Mouse (Mus musculus): ENCODE results near the gene Peli2. TPM values are rescaled to one million over a fixed set of nuclear protein-coding genes. Genes with fewer than 3 reads are reported as not detected.

Gene Peli2
- total RNA-seq, 1 experiment from 2014 or later: 5.0 TPM

- no peak for ATAC-seq (replicated peaks; ENCODE audit: insufficient number of reproducible peaks, low FRiP score, low TSS enrichment, poor library complexity, severe bottlenecking)
These were observed 22.1 kb downstream of the Peli2 start for GRCm38 (mm10) chr14:48142696-48143095.

- no peak for ATAC-seq (replicated peaks; ENCODE audit: insufficient number of reproducible peaks, low FRiP score, low TSS enrichment, poor library complexity, severe bottlenecking)
These were observed 22.5 kb downstream of the Peli2 start for GRCm38 (mm10) chr14:48143141-48143540.

GRCm38 (mm10) chr14:48144330-48144729 is 23.7 kb downstream of the Peli2 start:
- ATAC-seq (replicated peaks; ENCODE audit: insufficient number of reproducible peaks, low FRiP score, low TSS enrichment, poor library complexity, severe bottlenecking): no peak

GRCm38 (mm10) chr14:48147688-48148087 is 27.1 kb downstream of the Peli2 start:
- no peak for ATAC-seq (replicated peaks; ENCODE audit: insufficient number of reproducible peaks, low FRiP score, low TSS enrichment, poor library complexity, severe bottlenecking)

- no peak for ATAC-seq (replicated peaks; ENCODE audit: insufficient number of reproducible peaks, low FRiP score, low TSS enrichment, poor library complexity, severe bottlenecking)
These were observed 28.0 kb downstream of the Peli2 start for GRCm38 (mm10) chr14:48148615-48149014.

GRCm38 (mm10) chr14:48149351-48149750 is 28.7 kb downstream of the Peli2 start:
- no peak for ATAC-seq (replicated peaks; ENCODE audit: insufficient number of reproducible peaks, low FRiP score, low TSS enrichment, poor library complexity, severe bottlenecking)

GRCm38 (mm10) chr14:48150903-48151302 is 30.3 kb downstream of the Peli2 start:
- no peak for ATAC-seq (replicated peaks; ENCODE audit: insufficient number of reproducible peaks, low FRiP score, low TSS enrichment, poor library complexity, severe bottlenecking)

GRCm38 (mm10) chr14:48151554-48151953 is 30.9 kb downstream of the Peli2 start:
- no peak for ATAC-seq (replicated peaks; ENCODE audit: insufficient number of reproducible peaks, low FRiP score, low TSS enrichment, poor library complexity, severe bottlenecking)

GRCm38 (mm10) chr14:48153064-48153463 is 32.4 kb downstream of the Peli2 start:
- no peak for ATAC-seq (replicated peaks; ENCODE audit: insufficient number of reproducible peaks, low FRiP score, low TSS enrichment, poor library complexity, severe bottlenecking)

GRCm38 (mm10) chr14:48153865-48154511 is 33.4 kb downstream of the Peli2 start:
- no peak for ATAC-seq (replicated peaks; ENCODE audit: insufficient number of reproducible peaks, low FRiP score, low TSS enrichment, poor library complexity, severe bottlenecking)

GRCm38 (mm10) chr14:48154641-48155040 is 34.0 kb downstream of the Peli2 start:
- no peak for ATAC-seq (replicated peaks; ENCODE audit: insufficient number of reproducible peaks, low FRiP score, low TSS enrichment, poor library complexity, severe bottlenecking)

GRCm38 (mm10) chr14:48155153-48155552 is 34.5 kb downstream of the Peli2 start:
- no peak for ATAC-seq (replicated peaks; ENCODE audit: insufficient number of reproducible peaks, low FRiP score, low TSS enrichment, poor library complexity, severe bottlenecking)

- no peak for ATAC-seq (replicated peaks; ENCODE audit: insufficient number of reproducible peaks, low FRiP score, low TSS enrichment, poor library complexity, severe bottlenecking)
These were observed 36.5 kb downstream of the Peli2 start for GRCm38 (mm10) chr14:48157085-48157484.

- no peak for ATAC-seq (replicated peaks; ENCODE audit: insufficient number of reproducible peaks, low FRiP score, low TSS enrichment, poor library complexity, severe bottlenecking)
These were observed 37.2 kb downstream of the Peli2 start for GRCm38 (mm10) chr14:48157835-48158234.

GRCm38 (mm10) chr14:48159401-48159800 is 38.8 kb downstream of the Peli2 start:
- ATAC-seq (replicated peaks; ENCODE audit: insufficient number of reproducible peaks, low FRiP score, low TSS enrichment, poor library complexity, severe bottlenecking): no peak

GRCm38 (mm10) chr14:48162446-48162845 is 41.8 kb downstream of the Peli2 start:
- no peak for ATAC-seq (replicated peaks; ENCODE audit: insufficient number of reproducible peaks, low FRiP score, low TSS enrichment, poor library complexity, severe bottlenecking)

GRCm38 (mm10) chr14:48164917-48165316 is 44.3 kb downstream of the Peli2 start:
- no peak for ATAC-seq (replicated peaks; ENCODE audit: insufficient number of reproducible peaks, low FRiP score, low TSS enrichment, poor library complexity, severe bottlenecking)

- ATAC-seq (replicated peaks; ENCODE audit: insufficient number of reproducible peaks, low FRiP score, low TSS enrichment, poor library complexity, severe bottlenecking): no peak
These were observed 45.8 kb downstream of the Peli2 start for GRCm38 (mm10) chr14:48166396-48166795.

- ATAC-seq (replicated peaks; ENCODE audit: insufficient number of reproducible peaks, low FRiP score, low TSS enrichment, poor library complexity, severe bottlenecking): no peak
These were observed 46.4 kb downstream of the Peli2 start for GRCm38 (mm10) chr14:48167020-48167419.

- no peak for ATAC-seq (replicated peaks; ENCODE audit: insufficient number of reproducible peaks, low FRiP score, low TSS enrichment, poor library complexity, severe bottlenecking)
These were observed 47.5 kb downstream of the Peli2 start for GRCm38 (mm10) chr14:48168116-48168515.

GRCm38 (mm10) chr14:48169970-48170369 is 49.3 kb downstream of the Peli2 start:
- ATAC-seq (replicated peaks; ENCODE audit: insufficient number of reproducible peaks, low FRiP score, low TSS enrichment, poor library complexity, severe bottlenecking): no peak
